Mouse (Mus musculus): ENCODE measurements around the gene Mecp2. TPM values are rescaled to one million over a fixed set of nuclear protein-coding genes. Genes with fewer than 3 reads are reported as not detected.

The Mecp2 gene
- 55.7 TPM for total RNA-seq (2023)

DNA sequence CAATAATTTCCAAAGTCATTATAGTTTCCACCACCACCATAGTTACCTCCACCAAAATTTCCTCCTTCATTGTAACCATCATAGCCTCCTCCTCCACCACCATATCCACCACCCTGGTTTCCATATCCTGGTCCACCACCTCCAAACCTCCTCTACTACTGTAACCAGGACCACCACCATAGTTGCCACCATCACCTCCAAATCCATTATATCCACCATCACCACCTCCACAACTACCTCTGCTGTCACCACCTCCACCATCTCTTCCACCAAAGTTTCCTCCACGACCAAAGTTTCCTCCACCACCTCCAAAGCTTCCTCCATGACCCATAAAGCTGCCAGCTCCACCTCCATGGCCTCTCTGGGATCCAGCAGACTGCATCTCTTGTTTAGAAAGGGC is at the start of gene Mecp2:
Gene Mecp2, minus strand, starts transcription at position 101 of the 400 bp plus-strand sequence.

DNA sequence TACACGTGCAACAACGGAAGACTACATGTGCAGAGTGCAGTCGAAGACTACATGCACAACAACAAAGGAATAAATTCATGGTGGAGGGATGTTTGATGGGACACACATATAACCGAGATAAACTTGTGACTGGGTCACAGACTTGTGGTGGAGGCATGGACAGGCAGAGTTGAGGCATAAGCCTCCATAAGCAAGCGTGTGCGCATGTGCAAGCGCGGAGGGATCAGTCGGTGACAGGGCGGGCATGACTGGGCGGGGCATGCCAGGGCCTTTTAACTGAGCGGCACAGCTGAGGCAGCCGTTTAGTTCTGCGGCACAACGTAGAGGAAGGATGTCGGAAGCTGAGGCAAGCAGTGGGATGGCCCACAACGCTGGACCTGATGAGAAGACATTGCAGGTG is 41.8 kb upstream of the Mecp2 start, which contains the start of gene Tktl1:
Gene Tktl1, plus strand, starts transcription at position 301 of the 400 bp plus-strand sequence.

DNA sequence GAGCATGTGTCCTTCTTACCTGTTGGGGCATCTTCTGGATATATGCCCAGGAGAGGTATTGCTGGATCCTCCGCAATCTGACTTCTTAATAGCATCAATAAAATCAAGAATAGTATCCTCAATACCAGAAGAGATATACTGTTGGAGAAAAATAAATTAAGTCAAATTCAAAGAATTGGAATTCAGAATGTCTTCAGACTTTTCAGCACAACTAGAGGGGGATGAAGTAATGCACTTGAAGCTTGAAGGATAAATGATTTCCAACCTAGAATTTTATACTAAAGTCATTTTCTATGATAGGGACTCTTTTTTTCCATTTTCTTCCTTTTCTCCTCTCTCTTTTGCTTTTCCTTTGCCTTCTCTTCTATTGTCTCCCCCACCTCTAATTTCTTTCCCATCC is 32.6 kb upstream of the Mecp2 start, which contains the start of gene Tex28:
Gene Tex28, minus strand, starts transcription at position 101 of the 400 bp plus-strand sequence.

DNA sequence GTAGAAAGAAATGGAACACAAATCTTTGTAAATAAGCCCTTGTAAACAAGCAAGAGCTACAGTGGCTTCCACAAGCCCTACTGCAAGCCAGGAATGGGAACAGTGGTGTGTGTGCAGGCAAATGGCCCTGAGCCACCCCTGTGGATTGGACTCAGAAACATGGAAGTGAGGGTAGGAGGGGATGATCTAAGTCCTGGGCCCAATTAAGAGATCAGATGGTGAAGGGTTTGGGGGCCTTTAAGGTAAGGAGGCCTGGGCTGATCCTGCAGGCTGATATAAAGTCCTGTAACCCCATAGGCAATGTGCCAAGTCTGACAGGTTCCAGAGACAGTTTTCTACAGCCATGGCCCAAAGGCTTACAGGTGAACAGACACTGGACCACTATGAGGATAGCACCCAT is 8.0 kb downstream of the Mecp2 start, which contains the start of gene Opn1mw:
Gene Opn1mw, plus strand, starts transcription at position 301 of the 400 bp plus-strand sequence.

DNA sequence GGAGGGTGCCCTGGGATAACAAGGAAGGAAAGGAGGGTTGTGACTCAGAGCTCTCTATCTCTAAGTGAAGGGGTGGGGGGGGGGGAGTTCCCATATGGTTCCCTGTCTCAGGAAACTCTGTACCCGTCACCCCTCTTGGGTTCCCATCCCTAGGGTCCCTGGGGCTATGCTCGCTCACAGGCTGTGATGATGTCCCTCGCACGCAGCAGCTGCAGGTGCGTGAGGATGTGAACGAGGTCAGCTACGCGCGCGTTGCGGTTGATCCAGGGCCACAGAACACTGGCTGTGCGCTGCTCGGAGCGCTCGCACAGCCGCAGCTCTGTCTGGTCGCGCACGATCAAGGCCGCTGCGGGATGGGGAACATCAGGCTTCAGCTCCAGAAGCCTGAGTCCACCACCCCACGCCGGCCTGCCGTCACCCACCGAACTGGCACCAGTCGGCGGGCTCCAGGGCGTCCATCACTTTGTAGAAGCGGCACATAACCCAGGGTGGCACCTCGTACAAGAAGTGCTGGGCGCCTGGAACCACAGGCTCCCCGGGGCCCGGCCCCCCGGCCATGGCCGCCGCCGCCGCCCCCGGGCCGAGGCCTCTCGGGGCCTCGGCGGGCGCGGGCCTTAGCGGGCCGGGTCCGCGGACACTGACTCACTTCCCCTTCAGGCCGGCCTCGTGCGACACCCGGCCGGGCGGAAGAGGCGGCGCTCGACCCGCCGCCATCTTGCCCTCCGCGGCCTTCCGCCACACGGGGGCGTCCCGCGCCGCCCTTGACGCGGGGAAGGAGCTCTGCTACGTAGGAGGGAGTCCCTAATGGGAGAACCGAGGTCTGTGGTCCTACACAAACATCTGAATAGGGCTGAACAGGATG is 111.7 kb downstream of the Mecp2 start, which contains the start of gene Irak1:
Gene Irak1, minus strand, starts transcription at position 731 of the 862 bp plus-strand sequence.

Other genes starting within 250 kb of the Mecp2 start
- not detected for gene Avpr2, start 243.3 kb downstream of the Mecp2 start, total RNA-seq (2023)
- gene L1cam, start 239.3 kb downstream of the Mecp2 start, total RNA-seq (2023) = 50.8 TPM
- 295 TPM for gene Arhgap4, start 213.5 kb downstream of the Mecp2 start, total RNA-seq (2023)
- 70.7 TPM for gene Naa10, start 213.4 kb downstream of the Mecp2 start, total RNA-seq (2023)
- 5.5 TPM for gene Renbp, start 204.5 kb downstream of the Mecp2 start, total RNA-seq (2023)
- 84.8 TPM for gene Hcfc1, start 169.0 kb downstream of the Mecp2 start, total RNA-seq (2023)
- 112 TPM for gene Irak1, start 111.4 kb downstream of the Mecp2 start, total RNA-seq (2023)
- not detected for gene Opn1mw, start 7.9 kb downstream of the Mecp2 start, total RNA-seq (2023)
- gene Tex28, start 32.5 kb upstream of the Mecp2 start, total RNA-seq (2023) = not detected
- gene Tktl1, start 41.9 kb upstream of the Mecp2 start, total RNA-seq (2023) = 4.5 TPM
- gene Flna, start 114.5 kb upstream of the Mecp2 start, total RNA-seq (2023) = 780 TPM
- gene Emd, start 119.3 kb upstream of the Mecp2 start, total RNA-seq (2023) = 71.4 TPM
- 621 TPM for gene Rpl10, start 135.4 kb upstream of the Mecp2 start, total RNA-seq (2023)
- 70.3 TPM for gene Taz, start 146.5 kb upstream of the Mecp2 start, total RNA-seq (2023)
- gene Dnase1l1, start 147.0 kb upstream of the Mecp2 start, total RNA-seq (2023) = 13.3 TPM
- 98.5 TPM for gene Atp6ap1, start 161.7 kb upstream of the Mecp2 start, total RNA-seq (2023)
- 250 TPM for gene Gdi1, start 169.6 kb upstream of the Mecp2 start, total RNA-seq (2023)
- 70.9 TPM for gene Fam50a, start 177.7 kb upstream of the Mecp2 start, total RNA-seq (2023)
- 15.7 TPM for gene Plxna3, start 193.7 kb upstream of the Mecp2 start, total RNA-seq (2023)
- 20.2 TPM for gene Lage3, start 218.3 kb upstream of the Mecp2 start, total RNA-seq (2023)
- 25.3 TPM for gene Ubl4a, start 237.9 kb upstream of the Mecp2 start, total RNA-seq (2023)
- 15.4 TPM for gene Slc10a3, start 238.0 kb upstream of the Mecp2 start, total RNA-seq (2023)